Mouse (Mus musculus) bone marrow, adult 2 months (tissue): ENCODE data around the gene Exosc5.
A peak's percentile ranks its signal among the peaks of the same experiment; 100 is the strongest.

Experiments used
- CTCF ChIP-seq: fragments of 200-500 bp; IDR thresholded peaks from 2 replicates; pipeline ENCODE4 v1.5.1; 2011; ENCODE audit warnings: low read length, control low read depth; ENCODE audit not compliant: control insufficient read depth, insufficient read depth
- POLR2A ChIP-seq: fragments of 200-500 bp; IDR thresholded peaks from 2 replicates; pipeline ENCODE4 v1.6.1; 2011; ENCODE audit warnings: low read depth, mild to moderate bottlenecking, control low read depth, low read length, borderline replicate concordance; ENCODE audit not compliant: control insufficient read depth

GRCm38 (mm10) chr7:25620751-25621150 lies 38.2 kb upstream of the Exosc5 start:
- TF ChIP-seq CTCF (no peak), POLR2A (0 out of 2 replicates have a peak, but pooled peaks have one; percentile 13)
